Mouse (Mus musculus) liver, embryonic 14.5 days (tissue): ENCODE results near the gene Gm13285.
"Not testable (repeated sequence)": the region's sequence is repeated elsewhere in the genome, so short reads cannot be mapped to it uniquely, and the experiment has no call there.

Experiments
- CTCF ChIP-seq: IDR thresholded peaks from 2 replicates; pipeline ENCODE4 v1.5.1; 2016; ENCODE audit warnings: antibody characterized with exemption, low read depth, control low read depth
- EP300 ChIP-seq: IDR thresholded peaks from 2 replicates; pipeline ENCODE4 v1.6.1; 2016; ENCODE audit warnings: antibody characterized with exemption, low read depth

DNA sequence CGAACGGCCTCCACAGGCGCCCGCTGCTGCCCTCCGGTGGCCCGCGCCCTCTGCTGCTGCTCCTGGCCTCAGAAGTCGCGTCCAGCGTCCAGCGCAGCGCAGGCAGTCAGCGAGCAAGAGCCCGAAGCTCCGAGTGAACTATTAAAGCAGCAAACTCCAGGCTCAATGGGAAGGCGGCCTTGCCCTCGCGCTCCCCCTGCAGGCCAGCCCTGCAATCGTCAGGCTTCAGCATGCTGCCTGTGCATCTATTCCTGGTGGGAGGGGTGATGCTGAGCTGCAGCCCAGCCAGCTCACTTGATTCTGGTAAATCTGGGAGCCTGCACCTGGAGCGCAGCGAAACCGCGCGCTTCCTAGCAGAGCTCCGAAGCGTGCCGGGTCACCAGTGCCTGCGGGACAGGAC is 11.1 kb upstream of the Gm13285 start, which contains the start of gene Gm13277:
- not testable (repeated sequence) for TF ChIP-seq EP300
- peak; percentile 66 for TF ChIP-seq CTCF
